Mouse (Mus musculus) hindbrain, embryonic 10.5 days (tissue): ENCODE measurements around the gene Zfp568. TPM values are rescaled to one million over a fixed set of nuclear protein-coding genes. Genes with fewer than 3 reads are reported as not detected.
A peak's percentile ranks its signal among the peaks of the same experiment; 100 is the strongest.

Source experiments
- DNase-seq: peaks from one replicate; pipeline ENCODE4 v3.0.0-alpha.2; 2017; ENCODE audit warnings: low spot score
- H3K27ac ChIP-seq: fragments of 300-500 bp; sonication (generic); 2 replicates; pipeline ENCODE4 v1.5.1; 2016; ENCODE audit warnings: mild to moderate bottlenecking, moderate library complexity
- H3K27me3 ChIP-seq: fragments of 300-500 bp; sonication (generic); 2 replicates; pipeline ENCODE4 v1.6.1; 2016; ENCODE audit warnings: mild to moderate bottlenecking; ENCODE audit not compliant: poor library complexity, insufficient read depth, severe bottlenecking
- H3K36me3 ChIP-seq: fragments of 300-500 bp; sonication (generic); 2 replicates; pipeline ENCODE4 v1.6.1; 2016; ENCODE audit warnings: mild to moderate bottlenecking, moderate library complexity
- H3K4me1 ChIP-seq: fragments of 300-500 bp; sonication (generic); replicated peaks from 2 replicates; pipeline ENCODE4 v1.6.1; 2016; ENCODE audit warnings: mild to moderate bottlenecking
- H3K4me3 ChIP-seq: fragments of 300-500 bp; sonication (generic); 2 replicates; pipeline ENCODE4 v1.5.1; 2016; ENCODE audit warnings: mild to moderate bottlenecking, moderate library complexity
- H3K9me3 ChIP-seq: fragments of 300-500 bp; sonication (generic); 2 replicates; pipeline ENCODE4 v1.6.1; 2016; ENCODE audit warnings: mild to moderate bottlenecking, moderate library complexity
- WGBS: fragments of 180-500 bp; shearing (Covaris S2); methylation state at CpG from one replicate; pipeline ENCODE4 v1.1.7; 2016; 5-methylcytosine and 5-hydroxymethylcytosine counted together
- polyA plus RNA-seq: library from polyadenylated mRNA; unstranded; fragments of >200 nt; fragmentation: Nextera tagmentation; extraction: Ambion mirVana; gene quantifications from 2 replicates; pipeline ENCODE4 v1.2.1, GENCODE M21; 2016

Gene Zfp568
- polyA plus RNA-seq, 1 experiment from 2014 or later: 18.0 TPM

- no peak overlapping the region for H3K4me3 ChIP-seq
- peaks cover 62% of the 10 kb centered on the region for H3K36me3 ChIP-seq
- no peaks in the 10 kb centered on the region for H3K9me3 ChIP-seq
- no peak for DNase-seq
- peaks cover 6% of the 10 kb centered on the region; the same call in 1 of the 2 replicates for H3K4me1 ChIP-seq
- H3K27me3 ChIP-seq: no peaks in the 10 kb centered on the region
- H3K27ac ChIP-seq: no peak overlapping the region
- WGBS: 75% methylated on average over 4 of the region's 4 CpGs
Observed at GRCm38 (mm10) chr7:30027331-30027730, 43.6 kb downstream of the Zfp568 start.

DNA sequence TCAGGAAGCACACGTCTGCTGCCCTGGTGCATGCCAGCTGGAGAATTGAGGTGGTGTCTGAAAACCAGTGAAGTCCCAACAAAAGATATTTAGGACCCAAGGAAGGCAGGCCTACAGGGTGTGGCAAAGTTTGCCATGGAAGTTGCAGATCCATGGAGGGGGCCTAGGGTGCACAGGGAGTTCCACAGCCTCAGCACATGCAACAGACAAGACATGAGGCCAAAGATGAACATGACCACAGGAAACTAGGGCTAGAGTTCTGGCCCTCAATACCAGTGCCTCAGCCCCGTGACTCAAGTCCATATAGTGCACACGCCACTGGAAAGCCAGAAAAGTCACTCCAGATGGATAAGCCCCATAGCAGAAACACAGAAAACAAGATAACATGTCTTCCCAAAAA, 44.8 kb downstream of the Zfp568 start:
- peaks cover 50% of the 10 kb centered on the region for H3K36me3 ChIP-seq

DNA sequence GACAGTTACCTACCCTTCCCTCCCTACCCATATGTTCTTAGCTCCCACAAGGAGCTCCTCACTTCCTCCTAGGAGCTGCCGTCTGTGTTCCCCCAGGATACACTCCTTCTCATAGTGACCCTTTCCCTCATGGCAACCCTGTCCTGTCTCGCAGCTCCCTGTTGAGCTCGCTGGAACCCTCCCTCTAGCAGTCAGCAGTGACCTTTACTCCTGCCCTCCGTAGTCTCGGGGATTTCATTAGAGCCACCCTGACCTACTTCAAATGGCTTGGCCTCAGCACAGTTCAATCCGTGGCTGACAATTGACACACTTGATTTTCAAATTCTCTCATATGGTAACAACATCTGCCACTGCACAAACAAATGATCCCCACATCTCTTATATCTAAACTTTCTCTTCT, 46.9 kb downstream of the Zfp568 start:
- peaks cover 29% of the 10 kb centered on the region for H3K36me3 ChIP-seq
- 29% methylated on average over 6 of the region's 6 CpGs for WGBS

More for the DNA sequence above, 44.8 kb downstream of the Zfp568 start:
- no peak for DNase-seq
- Histone ChIP-seq H3K27ac (no peak overlapping the region), H3K4me3 (no peak overlapping the region), H3K9me3 (no peaks in the 10 kb centered on the region), H3K4me1 (peaks cover 6% of the 10 kb centered on the region; the same call in 1 of the 2 replicates), H3K27me3 (no peaks in the 10 kb centered on the region)
- WGBS: 90% methylated on average over 3 of the region's 3 CpGs

DNA sequence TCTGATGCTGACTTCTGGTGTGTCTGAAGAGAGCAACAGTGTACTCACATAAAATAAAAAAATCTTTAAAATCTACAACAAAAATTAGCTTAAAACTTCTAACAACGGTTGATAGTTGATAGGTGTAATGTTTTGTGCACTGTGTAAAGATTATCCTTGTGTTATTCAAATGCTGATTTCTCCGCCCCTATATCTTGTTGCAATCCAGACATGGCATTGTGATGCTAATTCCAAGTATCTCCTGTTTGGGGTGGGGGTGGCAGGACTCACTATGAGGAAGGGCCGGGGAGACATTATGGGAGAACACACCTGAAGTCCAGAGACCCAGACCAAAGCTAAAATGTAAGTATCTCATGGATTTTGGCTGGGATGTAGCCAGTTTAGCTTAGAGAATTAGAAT, 47.6 kb downstream of the Zfp568 start:
- no peak overlapping the region for H3K4me3 ChIP-seq
- H3K27me3 ChIP-seq: no peaks in the 10 kb centered on the region
- no peak for DNase-seq
- no peak overlapping the region for H3K27ac ChIP-seq
- peaks cover 22% of the 10 kb centered on the region for H3K36me3 ChIP-seq
- 85% methylated on average over 3 of the region's 3 CpGs for WGBS
- H3K4me1 ChIP-seq: peaks cover 6% of the 10 kb centered on the region; the same call in 1 of the 2 replicates
- no peaks in the 10 kb centered on the region for H3K9me3 ChIP-seq

More for the DNA sequence above, 46.9 kb downstream of the Zfp568 start:
- Histone ChIP-seq H3K27ac (no peak overlapping the region), H3K27me3 (no peaks in the 10 kb centered on the region), H3K9me3 (no peaks in the 10 kb centered on the region), H3K4me3 (no peak overlapping the region), H3K4me1 (peaks cover 6% of the 10 kb centered on the region; the same call in 1 of the 2 replicates)
- DNase-seq: no peak

DNA sequence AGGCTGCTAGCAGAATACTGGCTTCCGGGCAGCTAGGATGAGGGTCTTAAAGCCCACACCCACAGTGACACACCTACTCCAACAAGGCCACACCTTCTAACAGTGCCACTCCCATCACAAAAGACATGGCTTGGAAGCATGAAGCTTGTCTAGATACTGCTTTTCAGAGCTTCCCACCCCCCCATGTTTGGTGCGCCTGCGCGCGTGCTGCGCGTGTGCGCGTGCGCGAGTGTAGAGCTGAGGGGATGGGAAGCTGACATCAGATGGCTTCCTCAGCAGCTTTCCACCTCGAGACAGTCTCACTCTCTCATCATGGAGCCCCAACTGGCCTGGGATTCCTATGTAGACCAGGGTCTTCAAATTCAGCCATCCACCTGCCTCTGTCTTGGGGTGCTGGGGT, 50.6 kb downstream of the Zfp568 start:
- H3K27me3 ChIP-seq: no peaks in the 10 kb centered on the region
- DNase-seq: no peak
- H3K27ac ChIP-seq: no peak overlapping the region
- 94% methylated on average over 12 of the region's 12 CpGs for WGBS
- no peak overlapping the region for H3K4me3 ChIP-seq
- H3K36me3 ChIP-seq: peaks cover 22% of the 10 kb centered on the region
- H3K4me1 ChIP-seq: peaks cover 6% of the 10 kb centered on the region; the same call in 1 of the 2 replicates
- no peaks in the 10 kb centered on the region for H3K9me3 ChIP-seq

- DNase-seq: no peak
- WGBS: 68% methylated on average over 9 of the region's 9 CpGs
- Histone ChIP-seq H3K9me3 (no peaks in the 10 kb centered on the region), H3K4me3 (no peak overlapping the region), H3K27me3 (no peaks in the 10 kb centered on the region), H3K27ac (no peak overlapping the region), H3K4me1 (no peaks in the 10 kb centered on the region), H3K36me3 (peaks cover 3% of the 10 kb centered on the region)
Observed at GRCm38 (mm10) chr7:30044354-30044753, 60.6 kb downstream of the Zfp568 start.

- no peaks in the 10 kb centered on the region for H3K9me3 ChIP-seq
- H3K36me3 ChIP-seq: peaks cover 10% of the 10 kb centered on the region
- no peaks in the 10 kb centered on the region for H3K27me3 ChIP-seq
- DNase-seq: no peak
- H3K4me3 ChIP-seq: no peak overlapping the region
- H3K27ac ChIP-seq: no peak overlapping the region
- peaks cover 16% of the 10 kb centered on the region for H3K4me1 ChIP-seq
- 96% methylated on average over 4 of the region's 4 CpGs for WGBS
Observed at GRCm38 (mm10) chr7:30048126-30048525, 64.4 kb downstream of the Zfp568 start.

DNA sequence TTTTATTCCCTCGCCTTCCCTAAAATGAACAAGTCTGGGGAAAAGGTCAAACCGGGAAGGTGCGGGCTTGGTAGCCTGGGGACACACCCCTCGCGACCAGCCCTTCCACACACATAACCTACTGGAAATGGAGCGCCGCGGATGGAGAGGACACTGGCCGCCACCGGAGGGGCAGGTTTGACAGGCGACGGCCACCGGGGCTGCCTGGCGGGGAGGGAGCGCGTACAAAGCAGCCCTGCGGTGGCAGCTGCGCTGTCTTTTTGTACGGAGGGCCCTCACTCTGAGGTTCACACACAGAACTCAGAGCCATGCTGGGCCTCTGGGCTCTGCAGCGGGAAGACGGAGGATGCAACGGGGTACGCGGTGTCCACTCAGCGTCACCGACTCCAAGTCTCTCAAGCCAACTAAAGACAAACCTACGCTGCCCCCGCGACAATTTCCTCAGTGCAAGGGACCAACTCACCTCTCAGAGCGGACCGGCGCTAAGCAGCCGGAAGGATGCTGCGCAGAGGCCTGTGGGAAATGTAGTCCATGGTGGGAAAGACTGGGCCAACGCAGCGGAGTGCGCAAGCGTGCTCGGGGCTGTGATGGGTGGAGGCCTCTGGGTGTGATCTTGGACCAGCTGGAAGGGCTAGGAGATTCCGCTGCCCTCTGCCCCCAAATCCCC, 67.3 kb downstream of the Zfp568 start, which contains the start of gene Zfp14:
Gene Zfp14, minus strand, starts transcription at position 499 of the 667 bp plus-strand sequence.
- WGBS: under 1% methylated on average over 40 of the region's 40 CpGs
- Histone ChIP-seq H3K27me3 (no peaks in the 10 kb centered on the region), H3K9me3 (no peaks in the 10 kb centered on the region), H3K36me3 (peaks cover 21% of the 10 kb centered on the region), H3K27ac (peak within 1 kb of the TSS; percentile 90), H3K4me3 (peak within 1 kb of the TSS; percentile 82), H3K4me1 (peaks cover 16% of the 10 kb centered on the region)
- peak; percentile 90 for DNase-seq

DNA sequence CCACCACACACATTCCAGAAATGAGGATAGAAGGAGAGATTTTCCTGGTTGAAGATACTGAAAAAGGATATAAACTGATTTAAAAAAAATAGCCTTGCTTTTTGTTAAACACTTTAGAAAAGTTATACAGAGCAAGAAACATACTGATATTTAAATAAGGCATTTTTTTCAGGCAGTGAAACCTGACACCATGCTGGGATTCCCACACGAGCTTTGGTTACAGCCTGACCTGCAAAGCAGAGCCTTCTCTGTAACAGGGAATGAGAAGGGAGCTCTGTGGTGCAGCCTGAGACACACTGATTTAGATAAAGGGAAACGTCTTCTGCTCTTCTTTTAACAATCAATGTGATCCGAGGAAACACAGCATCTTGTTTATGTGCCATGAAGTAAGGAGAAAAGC, 69.8 kb downstream of the Zfp568 start:
- Histone ChIP-seq H3K27me3 (no peaks in the 10 kb centered on the region), H3K4me1 (peaks cover 16% of the 10 kb centered on the region), H3K4me3 (no peak overlapping the region), H3K27ac (no peak overlapping the region), H3K9me3 (no peaks in the 10 kb centered on the region), H3K36me3 (peaks cover 45% of the 10 kb centered on the region)
- no peak for DNase-seq
- WGBS: 9% methylated on average over 3 of the region's 3 CpGs

- no peak overlapping the region for H3K27ac ChIP-seq
- H3K36me3 ChIP-seq: peaks cover 93% of the 10 kb centered on the region
- no peak for DNase-seq
- 93% methylated on average over 6 of the region's 6 CpGs for WGBS
- no peaks in the 10 kb centered on the region for H3K27me3 ChIP-seq
- H3K4me1 ChIP-seq: no peaks in the 10 kb centered on the region
- no peaks in the 10 kb centered on the region for H3K9me3 ChIP-seq
- H3K4me3 ChIP-seq: no peak overlapping the region
Observed at GRCm38 (mm10) chr7:30060341-30060740, 76.6 kb downstream of the Zfp568 start.

DNA sequence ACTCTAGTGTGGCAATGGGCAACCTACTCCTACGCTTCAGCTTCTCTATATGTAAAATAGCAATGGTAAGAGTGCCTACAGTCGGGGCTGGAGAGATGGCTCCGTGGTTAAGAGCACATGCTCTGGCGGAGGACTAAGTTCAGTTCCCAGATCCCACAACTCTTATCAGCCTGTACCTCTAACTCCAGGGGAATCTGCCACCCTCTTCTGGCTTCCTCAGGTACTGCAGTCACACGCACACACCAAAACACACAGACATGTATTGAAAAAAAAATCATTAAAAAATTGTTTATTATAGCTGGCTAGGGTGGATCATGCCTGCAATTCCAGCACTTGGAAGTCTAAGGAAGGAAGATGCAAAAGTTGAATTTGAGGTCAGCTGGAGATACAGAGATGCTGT, 78.7 kb downstream of the Zfp568 start:
- no peak overlapping the region for H3K4me3 ChIP-seq
- H3K9me3 ChIP-seq: no peaks in the 10 kb centered on the region
- peaks cover 86% of the 10 kb centered on the region for H3K36me3 ChIP-seq
- 80% methylated on average over 5 of the region's 5 CpGs for WGBS
- H3K27me3 ChIP-seq: no peaks in the 10 kb centered on the region
- no peak overlapping the region for H3K27ac ChIP-seq
- DNase-seq: peak; percentile 21
- no peaks in the 10 kb centered on the region for H3K4me1 ChIP-seq

DNA sequence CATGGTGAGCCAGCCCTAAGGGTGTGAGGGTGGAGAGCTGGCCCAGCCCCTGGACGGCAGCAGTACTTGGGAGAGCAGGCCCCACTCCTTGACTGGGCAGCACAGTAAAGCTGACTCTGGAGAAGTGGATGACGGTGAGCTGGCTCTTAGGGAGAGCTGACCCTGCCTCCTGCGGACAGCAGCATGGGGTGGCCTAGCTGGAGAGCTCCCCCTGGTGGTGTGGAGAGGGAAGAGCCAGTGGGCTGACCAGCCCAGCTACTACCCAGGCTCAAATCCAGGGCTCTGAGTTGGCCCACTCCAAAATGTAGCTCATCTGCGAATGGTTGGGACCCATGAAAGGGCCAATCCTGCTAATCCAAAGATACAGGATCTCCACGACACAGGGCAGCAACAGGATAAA, 80.9 kb downstream of the Zfp568 start:
- H3K4me1 ChIP-seq: no peaks in the 10 kb centered on the region
- no peak overlapping the region for H3K27ac ChIP-seq
- no peaks in the 10 kb centered on the region for H3K27me3 ChIP-seq
- no peaks in the 10 kb centered on the region for H3K9me3 ChIP-seq
- H3K36me3 ChIP-seq: peaks cover 88% of the 10 kb centered on the region
- H3K4me3 ChIP-seq: no peak overlapping the region
- no peak for DNase-seq
- 82% methylated on average over 5 of the region's 5 CpGs for WGBS

DNA sequence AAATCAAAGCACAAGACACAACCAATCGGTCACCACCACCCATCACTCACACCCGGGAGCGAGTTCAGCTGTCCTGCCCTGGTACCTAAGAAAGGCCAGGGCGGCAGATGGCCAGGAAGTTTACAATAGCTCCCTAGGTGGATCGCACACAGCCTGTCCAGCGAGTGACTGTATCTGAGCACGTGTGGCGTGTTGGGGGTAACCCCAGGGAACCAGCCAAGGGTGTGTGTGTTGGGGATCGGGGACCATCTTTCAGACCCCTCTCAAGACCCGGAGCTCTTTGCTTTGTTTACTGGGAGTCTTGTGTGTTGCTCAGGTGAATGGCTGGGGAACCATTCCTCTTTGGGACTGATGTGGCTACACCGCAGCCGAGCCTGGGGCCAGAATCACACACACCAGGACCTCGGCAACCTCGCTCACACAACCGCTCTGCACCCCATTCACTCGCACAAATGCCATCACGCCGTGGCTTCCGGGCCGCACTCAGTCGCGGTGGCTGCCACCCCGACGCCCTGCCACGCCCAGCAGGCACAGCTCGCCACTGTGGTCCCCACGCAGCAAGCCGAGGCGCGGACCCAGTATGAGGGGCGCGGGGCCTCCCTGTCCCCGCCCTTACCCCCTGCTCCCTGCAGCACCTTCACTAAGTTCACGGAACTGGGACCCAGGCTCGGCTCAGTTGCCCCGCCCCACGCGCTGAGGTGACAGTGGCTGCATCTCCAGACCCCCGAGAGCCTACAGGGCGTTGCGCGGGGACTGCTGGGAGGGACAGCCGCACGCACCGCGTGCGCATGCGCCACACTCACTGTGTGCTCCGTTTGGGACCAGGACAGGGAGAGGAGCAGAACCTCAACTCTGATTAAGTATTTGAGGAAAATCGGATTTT, 88.6 kb downstream of the Zfp568 start, which contains the start of gene Zfp82:
Gene Zfp82, minus strand, starts transcription at position 755 of the 883 bp plus-strand sequence.
- peaks cover 14% of the 10 kb centered on the region for H3K4me1 ChIP-seq
- peak within 1 kb of the TSS; percentile 92 for H3K27ac ChIP-seq
- no peaks in the 10 kb centered on the region for H3K9me3 ChIP-seq
- under 1% methylated on average over 50 of the region's 50 CpGs for WGBS
- no peaks in the 10 kb centered on the region for H3K27me3 ChIP-seq
- peak within 1 kb of the TSS; percentile 83 for H3K4me3 ChIP-seq
- peaks cover 58% of the 10 kb centered on the region for H3K36me3 ChIP-seq
- DNase-seq: peak; percentile 91
